Mouse (Mus musculus): ENCODE data around the gene C330007P06Rik.
"Not testable (repeated sequence)": the region's sequence is repeated elsewhere in the genome, so short reads cannot be mapped to it uniquely, and the experiment has no call there.

The C330007P06Rik gene

GRCm38 (mm10) chrX:36873765-36874164, at the start of gene C330007P06Rik, which contains the start of gene Ube2a:
C330007P06Rik (minus strand) TSS chrX:36874111.
Ube2a (plus strand) TSS chrX:36873900.
- no peak for DNase-seq

GRCm38 (mm10) chrX:36921346-36921745, 47.4 kb upstream of the C330007P06Rik start:
- DNase-seq = no peak

- DNase-seq = no peak
Observed at GRCm38 (mm10) chrX:36917749-36918148, 43.8 kb upstream of the C330007P06Rik start.

- peak; percentile 18 for DNase-seq
Observed at GRCm38 (mm10) chrX:36911343-36911742, 37.4 kb upstream of the C330007P06Rik start.

GRCm38 (mm10) chrX:36906539-36906938, 32.6 kb upstream of the C330007P06Rik start:
- no peak for DNase-seq

- DNase-seq = peak; percentile 91
Observed at GRCm38 (mm10) chrX:36903115-36903768, 29.3 kb upstream of the C330007P06Rik start.

- peak; percentile 6 for DNase-seq
Observed at GRCm38 (mm10) chrX:36902321-36903114, 28.6 kb upstream of the C330007P06Rik start, which contains the start of gene Nkrf. Nkrf (minus strand) TSS chrX:36902899.

- no peak for DNase-seq
Observed at GRCm38 (mm10) chrX:36901655-36902054, 27.7 kb upstream of the C330007P06Rik start.

- DNase-seq = not testable (repeated sequence)
Observed at GRCm38 (mm10) chrX:36898931-36899330, 25.0 kb upstream of the C330007P06Rik start.

- no peak for DNase-seq
Observed at GRCm38 (mm10) chrX:36884719-36885118, 10.8 kb upstream of the C330007P06Rik start.

GRCm38 (mm10) chrX:36874704-36875128, 805 bp upstream of the C330007P06Rik start:
- no peak for DNase-seq

- DNase-seq = peak; percentile 90
Observed at GRCm38 (mm10) chrX:36874178-36874696, 326 bp upstream of the C330007P06Rik start.

GRCm38 (mm10) chrX:36870372-36870771, 3.5 kb downstream of the C330007P06Rik start:
- no peak for DNase-seq

GRCm38 (mm10) chrX:36864609-36865328, 9.1 kb downstream of the C330007P06Rik start:
- no peak for DNase-seq

GRCm38 (mm10) chrX:36863766-36864608, 9.9 kb downstream of the C330007P06Rik start:
- DNase-seq = peak; percentile 83

GRCm38 (mm10) chrX:36852631-36853030, 21.3 kb downstream of the C330007P06Rik start:
- DNase-seq = no peak

GRCm38 (mm10) chrX:36847152-36847551, 26.8 kb downstream of the C330007P06Rik start:
- DNase-seq = no peak

- no peak for DNase-seq
Observed at GRCm38 (mm10) chrX:36843346-36843990, 30.4 kb downstream of the C330007P06Rik start.

- DNase-seq = no peak
Observed at GRCm38 (mm10) chrX:36841698-36842097, 32.2 kb downstream of the C330007P06Rik start.

- peak; percentile 43 for DNase-seq
Observed at GRCm38 (mm10) chrX:36839391-36839790, 34.5 kb downstream of the C330007P06Rik start.

GRCm38 (mm10) chrX:36837069-36837676, 36.7 kb downstream of the C330007P06Rik start:
- no peak for DNase-seq

Data from kidney, adult 11 months (tissue).